Mouse (Mus musculus) adrenal gland, adult 10 weeks (tissue): ENCODE data around the gene Olfr738. TPM values are rescaled to one million over a fixed set of nuclear protein-coding genes. Genes with fewer than 3 reads are reported as not detected.

Experiments
- polyA plus RNA-seq: library from polyadenylated mRNA; stranded (reverse); fragments of 350-450 nt; fragmentation: Illumina TruSeq; extraction: RNeasy Lipid Tissue Mini Kit (QIAGEN cat#74804); gene quantifications from one replicate; pipeline ENCODE4 v1.2.3, GENCODE M21; 2014; ENCODE audit warnings: low read depth, low replicate concordance

Olfr738 gene
- not detected for polyA plus RNA-seq

DNA sequence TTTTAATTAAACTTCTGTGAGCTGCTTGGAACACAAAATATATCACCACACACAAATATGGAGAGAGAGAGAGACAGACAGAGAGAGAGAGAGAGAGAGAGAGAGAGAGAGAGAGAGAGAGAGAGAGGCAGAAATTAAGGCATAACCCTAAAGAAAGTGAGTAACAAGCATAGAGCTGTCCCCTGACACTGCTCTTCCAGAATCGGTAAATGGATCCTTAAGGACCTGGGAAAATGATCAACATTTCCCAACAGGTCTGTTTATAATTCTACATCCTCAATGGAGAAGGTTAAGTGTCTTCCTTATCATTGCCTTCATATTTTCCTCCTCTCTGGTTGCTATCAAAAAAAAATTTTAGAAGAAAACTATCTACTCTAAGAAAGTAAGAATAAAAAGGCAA, at the start of gene Olfr738:
TSS of gene Olfr738 (plus strand) at position 301 of the 400 bp plus-strand sequence.

DNA sequence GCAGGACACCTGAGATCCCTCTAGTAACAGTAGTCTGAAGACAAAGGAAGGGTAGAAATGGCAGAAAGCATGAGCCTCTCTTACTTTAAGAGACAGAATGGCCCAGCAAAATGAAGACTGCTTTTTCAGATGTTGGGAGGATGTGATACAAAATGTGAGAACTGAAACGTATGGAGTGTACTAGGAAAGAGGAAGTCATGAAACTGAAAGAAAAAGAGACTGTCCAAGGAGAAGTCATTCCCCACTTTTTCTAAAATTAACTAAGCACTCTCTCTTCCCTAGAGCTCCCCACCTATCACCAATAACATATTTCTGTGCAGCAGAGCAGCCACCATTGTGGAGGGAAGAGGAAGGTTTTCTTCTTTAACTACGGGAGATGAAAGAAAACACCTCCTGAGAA, 49.8 kb upstream of the Olfr738 start, which contains the start of gene Tlr11:
TSS of gene Tlr11 (plus strand) at position 322 of the 400 bp plus-strand sequence.

GRCm38 (mm10) chr14:50380863-50381262, 26.5 kb upstream of the Olfr738 start, which contains the start of gene Olfr736:
Gene Olfr736, plus strand, starts transcription at chr14:50381163.

GRCm38 (mm10) chr14:50418326-50418725, 11.0 kb downstream of the Olfr738 start, which contains the start of gene Olfr739:
Gene Olfr739, plus strand, starts transcription at chr14:50418626.

DNA sequence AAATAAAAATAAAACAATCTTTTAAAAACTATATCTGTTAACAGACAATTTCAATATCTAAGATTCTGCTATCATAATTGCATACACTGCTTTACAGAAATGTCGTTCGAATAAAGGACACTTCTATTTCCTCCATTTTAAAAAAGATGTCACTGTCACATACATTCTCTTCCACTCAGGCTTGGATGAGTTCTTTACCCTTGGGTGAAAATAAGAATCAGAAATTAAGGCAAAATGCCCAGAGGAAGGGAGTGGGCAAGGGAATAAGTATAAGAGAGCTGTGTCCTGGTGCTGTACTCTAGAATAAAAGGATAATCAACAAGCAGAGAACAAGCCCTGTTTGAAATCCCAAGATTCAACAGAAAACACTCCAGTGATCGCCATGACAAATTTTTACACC, 37.9 kb downstream of the Olfr738 start, which contains the start of gene Olfr740:
TSS of gene Olfr740 (plus strand) at position 301 of the 400 bp plus-strand sequence.

Other genes starting within 250 kb of the Olfr738 start
- gene Olfr730, start 219.4 kb upstream of the Olfr738 start, polyA plus RNA-seq: not detected
- gene Olfr731, start 165.7 kb upstream of the Olfr738 start, polyA plus RNA-seq: not detected
- not detected for gene Olfr732, start 123.4 kb upstream of the Olfr738 start, polyA plus RNA-seq
- gene Olfr733, start 106.0 kb upstream of the Olfr738 start, polyA plus RNA-seq: not detected
- not detected for gene Olfr734, start 80.8 kb upstream of the Olfr738 start, polyA plus RNA-seq
- gene Olfr735, start 58.7 kb upstream of the Olfr738 start, polyA plus RNA-seq: not detected
- gene Tlr11, start 49.7 kb upstream of the Olfr738 start, polyA plus RNA-seq: not detected
- gene Olfr736, start 26.4 kb upstream of the Olfr738 start, polyA plus RNA-seq: not detected
- gene Olfr739, start 11.1 kb downstream of the Olfr738 start, polyA plus RNA-seq: not detected
- gene Olfr740, start 38.0 kb downstream of the Olfr738 start, polyA plus RNA-seq: not detected
- not detected for gene Olfr741, start 65.2 kb downstream of the Olfr738 start, polyA plus RNA-seq
- not detected for gene Olfr742, start 96.0 kb downstream of the Olfr738 start, polyA plus RNA-seq
- gene Olfr743, start 114.3 kb downstream of the Olfr738 start, polyA plus RNA-seq: not detected
- not detected for gene Olfr744, start 207.3 kb downstream of the Olfr738 start, polyA plus RNA-seq
- not detected for gene Olfr745, start 231.8 kb downstream of the Olfr738 start, polyA plus RNA-seq
- not detected for gene Olfr746, start 239.5 kb downstream of the Olfr738 start, polyA plus RNA-seq